Mouse (Mus musculus) thymus, adult 2 months (tissue): Measurements from ENCODE around the gene She. TPM values are rescaled to one million over a fixed set of nuclear protein-coding genes. Genes with fewer than 3 reads are reported as not detected.
A peak's percentile ranks its signal among the peaks of the same experiment; 100 is the strongest.

ENCODE experiments used
- DNase-seq: peaks from one replicate; pipeline ENCODE4 v3.0.0; 2021
- H3K27ac ChIP-seq: fragments of 200-500 bp; 2 replicates; pipeline ENCODE4 v1.5.1; 2012; ENCODE audit warnings: low read length, control low read depth; ENCODE audit not compliant: control insufficient read depth, insufficient read depth
- H3K27me3 ChIP-seq: fragments of 200-500 bp; 2 replicates; pipeline ENCODE4 v1.6.1; 2012; ENCODE audit warnings: mild to moderate bottlenecking, low read length, moderate library complexity, mixed read lengths; ENCODE audit not compliant: control insufficient read depth, insufficient read depth
- H3K36me3 ChIP-seq: fragments of 200-500 bp; 2 replicates; pipeline ENCODE4 v1.6.1; 2012; ENCODE audit warnings: mild to moderate bottlenecking, low read length, moderate library complexity; ENCODE audit not compliant: control insufficient read depth, insufficient read depth
- H3K4me1 ChIP-seq: fragments of 200-500 bp; replicated peaks from 2 replicates; pipeline ENCODE4 v1.6.1; 2012; ENCODE audit warnings: low read length; ENCODE audit not compliant: control insufficient read depth, insufficient read depth
- H3K4me3 ChIP-seq: fragments of 200-500 bp; 2 replicates; pipeline ENCODE4 v1.5.1; 2012; ENCODE audit warnings: mild to moderate bottlenecking, low read length, control low read depth, moderate library complexity; ENCODE audit not compliant: control insufficient read depth, insufficient read depth
- CTCF ChIP-seq: fragments of 200-500 bp; IDR thresholded peaks from 2 replicates; pipeline ENCODE4 v1.5.1; 2012; ENCODE audit warnings: mild to moderate bottlenecking, control low read depth, low read length, moderate library complexity, borderline replicate concordance; ENCODE audit not compliant: control insufficient read depth, poor library complexity, insufficient read depth; ENCODE audit errors: extremely low read depth
- POLR2A ChIP-seq: fragments of 200-500 bp; IDR thresholded peaks from 2 replicates; pipeline ENCODE4 v1.6.1; 2012; ENCODE audit warnings: mild to moderate bottlenecking, low read length, control low read depth, moderate library complexity; ENCODE audit not compliant: control insufficient read depth, poor library complexity, insufficient read depth; ENCODE audit errors: extremely low read depth
- WGBS: fragments of 180-500 bp; shearing (Covaris S2); methylation state at CpG from one replicate; pipeline ENCODE4 v1.1.7; 2018; 5-methylcytosine and 5-hydroxymethylcytosine counted together
- polyA plus RNA-seq: library from polyadenylated mRNA; depleted of rRNA; stranded (reverse); fragments of >200 nt; gene quantifications from 2 replicates; pipeline ENCODE4 v1.2.3, GENCODE M21; 2012

She gene
- polyA plus RNA-seq, 1 experiment = 0.69 TPM

GRCm38 (mm10) chr3:89870472-89871271 lies 39.5 kb downstream of the She start:
- 49% methylated on average over 22 of the region's 22 CpGs for WGBS
- TF ChIP-seq CTCF (no peak), POLR2A (no peak)
- Histone ChIP-seq H3K27me3 (no peaks in the 10 kb centered on the region), H3K36me3 (no peaks in the 10 kb centered on the region), H3K27ac (peak overlapping the region; percentile 83), H3K4me1 (peaks cover 45% of the 10 kb centered on the region), H3K4me3 (no peak overlapping the region)
- DNase-seq = peak; percentile 49

DNA sequence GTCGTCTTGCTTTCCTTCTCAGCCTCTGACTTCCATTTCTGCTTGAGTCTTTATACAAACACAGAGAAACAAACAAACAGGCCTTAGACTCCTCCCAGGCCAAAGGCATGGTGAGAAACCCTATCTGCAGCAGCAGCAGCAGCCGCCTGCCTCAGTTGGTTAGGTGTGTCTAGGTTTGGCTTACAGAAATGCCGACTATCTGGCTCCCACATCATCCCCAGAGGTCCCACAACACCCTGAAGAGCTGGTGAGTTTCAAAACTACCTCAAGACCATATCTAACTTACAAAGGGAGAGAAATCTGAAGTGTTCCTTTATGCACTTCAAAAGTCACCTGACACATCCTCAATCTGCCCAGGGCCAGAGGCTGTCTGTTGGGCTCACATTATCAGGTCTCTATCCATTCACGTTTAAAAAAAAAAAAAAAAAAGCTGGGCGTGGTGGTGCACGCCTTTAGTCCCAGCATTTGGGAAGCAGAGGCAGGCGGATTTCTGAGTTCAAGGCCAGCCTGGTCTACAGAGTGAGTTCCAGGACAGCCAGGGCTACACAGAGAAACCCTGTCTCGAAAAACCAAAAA lies 40.3 kb downstream of the She start:
- WGBS = 30% methylated on average over 8 of the region's 8 CpGs
- Histone ChIP-seq H3K4me3 (no peak overlapping the region), H3K36me3 (no peaks in the 10 kb centered on the region), H3K4me1 (peaks cover 51% of the 10 kb centered on the region), H3K27me3 (no peaks in the 10 kb centered on the region), H3K27ac (peak overlapping the region; percentile 83)
- no peak for DNase-seq
- TF ChIP-seq CTCF = no peak
- TF ChIP-seq POLR2A = no peak

GRCm38 (mm10) chr3:89872209-89872608 lies 41.0 kb downstream of the She start:
- TF ChIP-seq POLR2A = no peak
- TF ChIP-seq CTCF = no peak
- no peaks in the 10 kb centered on the region for H3K36me3 ChIP-seq
- no peaks in the 10 kb centered on the region for H3K27me3 ChIP-seq
- H3K27ac ChIP-seq = peak overlapping the region; percentile 56
- H3K4me3 ChIP-seq = no peak overlapping the region
- DNase-seq = peak; percentile 85
- 0% methylated on average over 7 of the region's 7 CpGs for WGBS
- peaks cover 59% of the 10 kb centered on the region for H3K4me1 ChIP-seq

DNA sequence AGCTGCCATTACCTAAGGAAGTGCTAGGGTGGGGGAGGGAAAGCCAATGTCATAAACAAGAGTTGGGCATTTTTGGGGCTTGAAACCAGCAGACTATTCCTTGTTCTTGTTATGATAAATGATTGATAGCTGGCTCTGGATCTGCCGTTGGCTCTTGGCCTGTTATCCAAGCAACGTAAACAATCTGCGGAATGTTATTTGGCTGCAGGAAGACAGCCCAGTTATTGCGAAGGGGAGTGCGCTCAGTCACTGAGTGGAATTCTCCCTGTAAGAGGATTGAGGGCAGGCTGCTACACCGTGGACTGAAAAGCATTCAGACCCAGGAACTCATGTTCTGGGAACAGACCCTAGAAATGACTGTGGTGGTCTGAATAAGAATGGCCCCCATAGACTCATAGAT lies 41.5 kb downstream of the She start:
- peaks cover 63% of the 10 kb centered on the region for H3K4me1 ChIP-seq
- peak overlapping the region; percentile 52 for H3K27ac ChIP-seq
- no peak for DNase-seq
- WGBS = 89% methylated on average over 6 of the region's 6 CpGs
- no peak for TF ChIP-seq CTCF
- TF ChIP-seq POLR2A = no peak
- no peak overlapping the region for H3K4me3 ChIP-seq
- H3K27me3 ChIP-seq = no peaks in the 10 kb centered on the region
- H3K36me3 ChIP-seq = no peaks in the 10 kb centered on the region

- Histone ChIP-seq H3K36me3 (no peaks in the 10 kb centered on the region), H3K27me3 (no peaks in the 10 kb centered on the region), H3K27ac (no peak overlapping the region), H3K4me3 (no peak overlapping the region), H3K4me1 (peaks cover 64% of the 10 kb centered on the region)
- no peak for DNase-seq
- WGBS = 88% methylated on average over 5 of the region's 5 CpGs
- no peak for TF ChIP-seq CTCF
- no peak for TF ChIP-seq POLR2A
These were observed 42.9 kb downstream of the She start for GRCm38 (mm10) chr3:89874076-89874475.

GRCm38 (mm10) chr3:89875021-89875420 lies 43.9 kb downstream of the She start:
- H3K27ac ChIP-seq = no peak overlapping the region
- no peak overlapping the region for H3K4me3 ChIP-seq
- DNase-seq = no peak
- no peaks in the 10 kb centered on the region for H3K27me3 ChIP-seq
- peaks cover 59% of the 10 kb centered on the region for H3K4me1 ChIP-seq
- H3K36me3 ChIP-seq = no peaks in the 10 kb centered on the region
- WGBS = 95% methylated on average over 9 of the region's 9 CpGs
- TF ChIP-seq POLR2A (no peak), CTCF (no peak)

DNA sequence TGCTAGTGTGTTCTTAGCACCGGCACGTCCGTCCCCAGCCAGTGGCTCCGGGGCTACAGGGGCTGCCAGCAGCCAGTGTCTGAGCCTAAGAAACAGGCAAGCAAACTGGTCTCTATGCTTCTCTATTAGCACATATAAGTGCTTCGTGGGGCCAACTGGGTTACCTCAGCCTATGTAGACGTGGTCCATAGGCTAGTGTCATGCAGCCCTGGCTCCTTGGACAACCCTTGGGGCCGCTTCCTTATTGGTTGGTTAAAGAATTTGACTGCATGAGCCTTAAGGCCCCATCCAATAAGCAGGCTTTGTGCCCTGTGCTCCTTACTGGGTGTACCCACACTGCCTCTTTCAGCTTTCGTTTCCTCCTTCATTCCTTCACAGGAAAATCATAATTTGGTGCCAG lies 44.6 kb downstream of the She start:
- H3K27ac ChIP-seq = no peak overlapping the region
- TF ChIP-seq CTCF = no peak
- no peak for TF ChIP-seq POLR2A
- no peaks in the 10 kb centered on the region for H3K27me3 ChIP-seq
- no peak for DNase-seq
- peaks cover 51% of the 10 kb centered on the region for H3K4me1 ChIP-seq
- WGBS = 92% methylated on average over 8 of the region's 8 CpGs
- H3K36me3 ChIP-seq = no peaks in the 10 kb centered on the region
- H3K4me3 ChIP-seq = no peak overlapping the region
